Mouse (Mus musculus): ENCODE results near the gene Ralgapa2. TPM values are rescaled to one million over a fixed set of nuclear protein-coding genes. Genes with fewer than 3 reads are reported as not detected.

Ralgapa2 gene
- total and polyA plus RNA-seq, 3 experiments, result 5.6 to 10.3 (median 8.9) TPM

- H3K27ac ChIP-seq (ENCODE audit: insufficient read depth, low read depth), result no peak overlapping the region
- dilution Hi-C loops (cut with MboI; ENCODE audit: extremely low pct_ligation_motif_present, extremely low pct_unique_long_range_greater_than_20kb, low sequenced_read_pairs), result no loop called here
- no peaks in the 10 kb centered on the region for H3K79me2 ChIP-seq (replicated peaks; ENCODE audit: control insufficient read depth, extremely low read depth, insufficient read depth, poor library complexity, severe bottlenecking)
- H3K36me3 ChIP-seq (replicated peaks in 1 of 2; ENCODE audit: control insufficient read depth in 1 of 2, insufficient read depth in 1 of 2, low read length in 1 of 2), result peaks cover 0 to 30% of the 10 kb centered on the region in 2 experiments
- H3K27me3 ChIP-seq (replicated peaks), result no peaks in the 10 kb centered on the region
- no peak overlapping the region for H3K4me2 ChIP-seq (ENCODE audit: insufficient read depth, low read depth, poor library complexity, severe bottlenecking)
- no peak for DNase-seq (ENCODE audit: extremely low read depth)
- no peak overlapping the region for H3K4me3 ChIP-seq (replicated peaks in 1 of 3; ENCODE audit: low read depth in 2 of 3, low read length in 2 of 3, poor library complexity in 1 of 3)
- in situ Hi-C loops (cut with MboI; ENCODE audit: low pct_ligation_motif_present, low pct_unique_long_range_greater_than_20kb, low sequenced_read_pairs), result no loop called here
- H3K4me1 ChIP-seq (ENCODE audit: control insufficient read depth in 1 of 2, insufficient read depth in 2 of 2), result peaks cover 0 to 12% of the 10 kb centered on the region in 2 experiments; a peak in 1 of 4 replicates
- TF ChIP-seq BHLHE40 (IDR thresholded peaks at IDR 0.05; ENCODE audit: low read depth, low read length), result no peak
- TF ChIP-seq ZMIZ1 (IDR thresholded peaks at IDR 0.05; ENCODE audit: low read depth, low read length), result no peak
- no peak for TF ChIP-seq CHD2 (IDR thresholded peaks at IDR 0.05; ENCODE audit: low read length)
- no peak for TF ChIP-seq SIN3A (IDR thresholded peaks at IDR 0.05; ENCODE audit: low read length)
- TF ChIP-seq ELF1 (IDR thresholded peaks at IDR 0.05; ENCODE audit: low read depth, low read length), result no peak
- no peak for TF ChIP-seq E2F4 (IDR thresholded peaks at IDR 0.05; ENCODE audit: insufficient replicate concordance, low read depth, low read length)
- TF ChIP-seq TBP (conservative IDR thresholded peaks at IDR 0.05; ENCODE audit: low read depth, low read length), result no peak
- no peak overlapping the region for H3K9ac ChIP-seq (ENCODE audit: insufficient read depth, low read depth)
- H3K9me3 ChIP-seq (replicated peaks; ENCODE audit: low read length), result no peaks in the 10 kb centered on the region
Observed at GRCm38 (mm10) chr2:146423710-146424301, 88.3 kb downstream of the Ralgapa2 start.

- H3K27me3 ChIP-seq (replicated peaks), result no peaks in the 10 kb centered on the region
- no peak overlapping the region for H3K27ac ChIP-seq (ENCODE audit: insufficient read depth, low read depth)
- no peaks in the 10 kb centered on the region for H3K9me3 ChIP-seq (replicated peaks; ENCODE audit: low read length)
- TF ChIP-seq ZKSCAN1 (IDR thresholded peaks at IDR 0.05; ENCODE audit: borderline replicate concordance, low read depth, low read length), result no peak
- TF ChIP-seq BHLHE40 (IDR thresholded peaks at IDR 0.05; ENCODE audit: low read depth, low read length), result no peak
- TF ChIP-seq USF2 (conservative IDR thresholded peaks at IDR 0.05; ENCODE audit: low read depth, low read length), result no peak
- no peak for TF ChIP-seq CHD2 (IDR thresholded peaks at IDR 0.05; ENCODE audit: low read length)
- no peak for TF ChIP-seq ETS1 (conservative IDR thresholded peaks at IDR 0.05; ENCODE audit: low read depth, low read length)
- TF ChIP-seq JUND (conservative IDR thresholded peaks at IDR 0.05; ENCODE audit: low read depth, low read length), result no peak
- TF ChIP-seq E2F4 (IDR thresholded peaks at IDR 0.05; ENCODE audit: insufficient replicate concordance, low read depth, low read length), result no peak
- peaks cover 0 to 29% of the 10 kb centered on the region in 2 experiments for H3K36me3 ChIP-seq (replicated peaks in 1 of 2; ENCODE audit: control insufficient read depth in 1 of 2, insufficient read depth in 1 of 2, low read length in 1 of 2)
- no peak overlapping the region for H3K4me3 ChIP-seq (replicated peaks in 1 of 3; ENCODE audit: low read depth in 2 of 3, low read length in 2 of 3, poor library complexity in 1 of 3)
- dilution Hi-C loops (cut with MboI; ENCODE audit: extremely low pct_ligation_motif_present, extremely low pct_unique_long_range_greater_than_20kb, low sequenced_read_pairs) (no loop called here), in situ Hi-C loops (cut with MboI; ENCODE audit: low pct_ligation_motif_present, low pct_unique_long_range_greater_than_20kb, low sequenced_read_pairs) (no loop called here)
- H3K4me2 ChIP-seq (ENCODE audit: insufficient read depth, low read depth, poor library complexity, severe bottlenecking), result no peak overlapping the region
- peaks cover 0 to 12% of the 10 kb centered on the region in 2 experiments; a peak in 1 of 4 replicates for H3K4me1 ChIP-seq (ENCODE audit: control insufficient read depth in 1 of 2, insufficient read depth in 2 of 2)
- DNase-seq (ENCODE audit: extremely low read depth), result no peak
- no peak overlapping the region for H3K9ac ChIP-seq (ENCODE audit: insufficient read depth, low read depth)
- no peaks in the 10 kb centered on the region for H3K79me2 ChIP-seq (replicated peaks; ENCODE audit: control insufficient read depth, extremely low read depth, insufficient read depth, poor library complexity, severe bottlenecking)
Observed at GRCm38 (mm10) chr2:146423032-146423691, 89.0 kb downstream of the Ralgapa2 start.
